Mouse (Mus musculus) common myeloid progenitor, adult 5-6 weeks (primary cell): ENCODE data around the gene Fam171a2. TPM values are rescaled to one million over a fixed set of nuclear protein-coding genes. Genes with fewer than 3 reads are reported as not detected.

Source experiments
- ATAC-seq: replicated peaks from 2 replicates; pipeline ENCODE4 v1.8.0; 2016; ENCODE audit warnings: low read depth, mild to moderate bottlenecking, moderate TSS enrichment, inconsistent platforms; ENCODE audit not compliant: poor library complexity, severe bottlenecking
- total RNA-seq: library from RNA; stranded (forward); fragments of 200-1000, 187-1606 nt; gene quantifications from 2 replicates; pipeline ENCODE4 v1.2.3, GENCODE M21; 2017

Fam171a2 gene
- total RNA-seq, 1 experiment from 2014 or later, result 11.6 TPM

DNA sequence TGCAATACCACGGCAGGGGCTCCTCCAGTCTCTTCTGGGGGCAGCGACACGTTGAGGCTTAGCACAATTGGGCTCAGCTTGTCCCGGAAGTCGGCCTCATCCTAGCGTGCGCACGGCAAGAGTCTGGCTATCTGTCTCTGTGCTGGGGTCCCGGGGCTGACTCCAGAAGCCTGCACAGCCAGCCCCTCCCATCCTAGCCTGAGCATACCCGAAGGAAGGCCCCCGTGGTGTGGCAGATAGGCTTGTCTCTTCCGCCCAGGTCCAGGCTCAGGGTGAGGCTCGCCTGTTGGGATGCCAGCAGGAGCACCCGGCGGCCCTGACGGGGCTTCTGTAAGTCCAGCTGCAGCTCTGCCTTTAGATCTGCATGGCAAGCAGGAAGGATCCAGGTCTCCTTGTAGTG, 13.1 kb upstream of the Fam171a2 start:
- ATAC-seq, result no peak

GRCm38 (mm10) chr11:102455740-102456396, 8.4 kb upstream of the Fam171a2 start:
- peak; percentile 69 for ATAC-seq

DNA sequence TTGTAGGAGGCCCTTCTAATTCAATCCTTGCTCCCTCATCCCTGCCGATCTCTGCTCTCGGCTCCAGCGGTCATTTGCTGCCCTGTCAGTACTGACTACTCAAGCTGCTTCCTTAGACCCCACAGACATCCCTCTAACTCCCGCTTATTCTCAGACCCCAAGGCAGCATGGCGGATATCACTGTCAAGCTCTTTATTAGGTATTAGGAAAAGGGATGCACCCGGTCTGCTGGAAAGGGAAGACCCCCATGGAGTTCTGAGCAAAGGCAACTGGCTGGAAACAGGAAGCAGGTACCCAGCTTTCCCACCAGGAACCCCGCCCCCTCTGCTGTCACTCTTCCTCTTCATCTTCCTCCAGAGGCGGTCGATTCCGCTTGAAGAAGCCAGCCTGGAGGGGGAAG, 5.6 kb upstream of the Fam171a2 start:
- no peak for ATAC-seq

GRCm38 (mm10) chr11:102449043-102450008, 1.8 kb upstream of the Fam171a2 start:
- ATAC-seq, result no peak

GRCm38 (mm10) chr11:102448327-102448726, 845 bp upstream of the Fam171a2 start:
- no peak for ATAC-seq

GRCm38 (mm10) chr11:102446581-102447461, 661 bp downstream of the Fam171a2 start:
- ATAC-seq, result 0 out of 2 replicates have a peak, but pooled peaks have one; percentile 10

GRCm38 (mm10) chr11:102445891-102446361, 1.6 kb downstream of the Fam171a2 start:
- no peak for ATAC-seq

DNA sequence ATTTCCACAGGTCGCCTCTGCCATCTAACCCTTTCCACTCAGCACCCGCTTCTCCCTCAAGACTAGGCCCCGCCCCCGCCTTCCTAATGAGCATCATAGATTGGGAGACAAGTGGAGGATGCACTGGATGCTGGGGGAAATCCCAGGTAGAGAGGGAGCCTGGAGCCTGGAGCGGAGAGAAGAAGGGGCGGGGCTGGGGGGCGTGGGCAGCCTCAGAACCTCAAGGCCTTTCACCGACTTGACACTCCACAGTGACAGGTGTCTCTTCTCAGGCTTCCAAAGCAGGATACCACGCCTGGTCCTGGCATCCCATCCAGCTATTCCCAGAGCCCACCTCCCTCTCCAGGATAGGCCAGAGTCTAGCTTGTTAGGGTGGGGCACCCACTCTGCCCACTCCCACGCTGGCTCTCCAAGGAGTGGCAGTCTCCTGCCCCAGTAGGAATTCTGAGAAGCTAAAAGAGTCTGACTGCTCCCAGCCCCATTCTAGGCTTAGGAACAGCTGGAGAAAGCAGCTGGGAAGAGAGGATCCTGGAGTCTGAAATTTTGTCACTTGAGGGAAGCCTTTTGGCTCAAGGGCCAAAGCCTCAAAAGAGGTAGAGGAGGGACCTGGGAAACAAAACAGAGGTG, 2.1 kb downstream of the Fam171a2 start:
- no peak for ATAC-seq

GRCm38 (mm10) chr11:102444781-102445180, 2.7 kb downstream of the Fam171a2 start:
- no peak for ATAC-seq

DNA sequence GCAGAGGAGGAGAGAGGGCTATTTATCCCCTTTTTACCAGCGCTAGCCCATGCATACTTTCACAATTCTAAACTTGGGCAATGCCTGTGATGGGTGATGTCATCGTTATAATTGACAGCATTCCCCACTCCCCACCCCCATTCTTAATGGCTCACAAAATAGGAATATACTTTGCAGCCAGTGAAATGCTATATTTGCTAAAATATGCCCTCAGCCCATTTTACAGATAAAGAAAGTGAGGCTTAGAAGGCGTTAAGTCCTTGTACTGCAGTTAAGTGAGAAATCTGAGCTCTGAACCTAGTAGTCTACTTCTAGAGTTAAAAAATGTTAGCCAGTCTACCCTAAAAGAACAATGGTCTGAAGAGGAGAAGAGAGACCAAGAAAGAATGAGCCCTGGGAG, 3.2 kb downstream of the Fam171a2 start:
- no peak for ATAC-seq

GRCm38 (mm10) chr11:102443740-102444139, 3.7 kb downstream of the Fam171a2 start:
- no peak for ATAC-seq

- ATAC-seq, result no peak
These were observed 5.4 kb downstream of the Fam171a2 start for GRCm38 (mm10) chr11:102442089-102442488.

DNA sequence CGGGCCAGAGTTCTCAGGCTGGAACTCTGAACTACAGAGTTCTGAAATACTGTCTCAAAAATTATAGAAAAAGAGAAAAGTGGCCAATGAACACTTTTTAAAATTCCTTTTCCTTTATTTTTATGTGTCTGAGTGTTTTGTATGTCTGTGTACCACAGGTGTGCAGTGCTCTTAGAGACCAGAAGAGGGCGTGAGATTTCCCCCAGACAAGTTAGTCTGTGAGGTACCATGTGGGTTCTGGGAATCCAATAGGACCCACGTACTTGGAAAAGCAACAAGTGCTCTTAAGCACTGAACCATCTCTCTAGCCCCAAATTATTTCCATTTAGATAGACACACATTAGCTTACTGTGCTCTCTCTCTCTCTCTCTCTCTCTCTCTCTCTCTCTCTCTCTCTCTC, 6.0 kb downstream of the Fam171a2 start:
- no peak for ATAC-seq

DNA sequence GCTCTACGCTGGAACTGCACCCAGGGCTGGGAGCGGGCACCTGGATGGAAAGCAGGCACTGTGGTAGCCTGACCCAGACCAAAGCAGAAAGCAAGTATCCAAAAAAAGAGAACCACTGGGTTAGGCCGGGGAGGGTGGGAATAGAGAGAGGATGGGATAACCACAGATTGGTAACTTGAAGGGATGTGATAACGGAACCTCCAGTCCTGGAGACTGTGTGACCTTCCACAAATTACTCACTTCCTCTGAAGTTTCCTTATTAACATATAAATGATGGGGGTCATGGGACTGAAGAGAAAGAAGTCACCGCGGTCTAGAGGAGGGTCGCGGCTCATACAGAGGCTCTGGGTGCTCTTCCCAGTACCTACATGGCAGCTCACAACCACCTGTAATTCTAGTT, 7.2 kb downstream of the Fam171a2 start:
- no peak; the same call in 1 of the 2 replicates for ATAC-seq

DNA sequence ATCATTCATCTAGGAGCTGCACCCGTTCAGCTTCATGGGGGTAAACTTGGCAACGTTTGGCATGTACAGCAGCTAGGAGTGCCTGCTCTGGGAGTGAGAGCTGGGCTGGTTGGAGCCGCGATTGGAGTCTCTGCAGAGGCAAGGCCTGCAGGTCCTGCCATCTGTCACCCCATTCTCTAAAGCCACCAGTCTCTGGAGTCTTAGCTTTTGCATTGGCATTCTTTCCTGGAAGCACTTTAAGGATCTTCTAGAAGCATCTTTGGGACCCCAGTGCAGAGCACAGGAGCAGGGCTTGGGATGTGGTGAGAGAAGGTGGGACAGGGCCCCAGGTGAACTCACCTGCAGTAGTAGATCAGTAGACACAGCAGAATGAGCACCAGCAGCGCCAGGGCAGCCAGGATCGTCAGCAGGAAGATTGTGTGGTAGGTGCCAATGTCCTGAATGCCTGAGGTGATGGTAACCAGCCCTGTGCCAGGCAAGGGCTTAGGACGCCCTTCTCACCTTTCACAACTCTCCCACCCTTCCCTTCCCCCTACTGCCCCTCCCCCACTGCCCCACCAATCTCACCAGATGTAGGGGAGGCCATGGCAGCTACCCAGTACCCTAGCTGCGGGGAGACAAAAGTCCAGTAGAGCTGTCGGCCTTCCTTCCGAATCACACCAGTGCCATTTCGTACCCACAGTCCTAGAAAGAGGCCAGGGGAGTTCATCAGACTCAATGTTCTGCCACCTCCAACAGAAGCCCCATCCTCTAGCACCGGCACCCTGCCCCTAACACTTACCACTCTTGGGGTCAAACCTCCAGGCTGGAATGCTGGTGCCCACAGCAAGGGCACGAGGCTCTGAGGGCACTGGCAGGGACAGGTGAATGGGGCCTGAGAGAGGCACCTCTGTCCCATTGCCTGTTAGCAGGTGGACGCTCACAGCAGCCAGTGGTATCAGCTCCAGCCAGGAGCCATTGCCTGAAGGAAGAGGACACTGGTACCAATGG, 8.1 kb downstream of the Fam171a2 start:
- ATAC-seq, result no peak

- peak; percentile 40; the same call in 1 of the 2 replicates for ATAC-seq
These were observed 9.0 kb downstream of the Fam171a2 start for GRCm38 (mm10) chr11:102438212-102439092.
